Mouse (Mus musculus) liver, embryonic 14.5 days (tissue): ENCODE measurements around the gene Srl. TPM values are rescaled to one million over a fixed set of nuclear protein-coding genes. Genes with fewer than 3 reads are reported as not detected.

Experiments
- ATAC-seq: fragments of 200-750 bp; cut with Nextera tagmentation; 2 replicates; pipeline ENCODE4 v1.8.0; 2017; ENCODE audit warnings: moderate number of reproducible peaks, mild to moderate bottlenecking, moderate library complexity; ENCODE audit not compliant: insufficient read depth
- DNase-seq, 3 experiments: peaks; one replicate each; pipeline ENCODE4 v3.0.0-alpha.2; 2012 to 2013; ENCODE audit warnings: low read depth in 3 of 3, low spot score in 3 of 3
- H3K27ac ChIP-seq: fragments of 300-500 bp; sonication (generic); 2 replicates; pipeline ENCODE4 v1.5.1; 2014; ENCODE audit warnings: moderate library complexity, mild to moderate bottlenecking, control low read depth, inconsistent platforms
- H3K27me3 ChIP-seq: fragments of 300-500 bp; sonication (generic); 2 replicates; pipeline ENCODE4 v1.6.1; 2014; ENCODE audit warnings: mild to moderate bottlenecking, low read length, moderate library complexity; ENCODE audit not compliant: control insufficient read depth, insufficient read depth
- H3K36me3 ChIP-seq: fragments of 300-500 bp; sonication (generic); replicated peaks from 2 replicates; pipeline ENCODE4 v1.6.1; 2014; ENCODE audit warnings: low read depth; ENCODE audit not compliant: control insufficient read depth, insufficient read depth
- H3K4me1 ChIP-seq, 2 experiments: fragments of 200-500 bp in 1 of 2; fragments of 300-500 bp in 1 of 2; sonication (generic) in 1 of 2; replicated peaks; 2 replicates each; pipeline ENCODE4 v1.6.1; 2012 to 2014; ENCODE audit warnings: antibody characterized with exemption in 1 of 2, inconsistent platforms in 1 of 2, low read length in 1 of 2; ENCODE audit not compliant: control insufficient read depth in 2 of 2, insufficient read depth in 2 of 2
- H3K4me2 ChIP-seq: fragments of 300-500 bp; sonication (generic); 2 replicates; pipeline ENCODE4 v1.6.1; 2014; ENCODE audit warnings: low read depth, mild to moderate bottlenecking, control low read depth, moderate library complexity
- H3K4me3 ChIP-seq, 2 experiments: fragments of 200-500 bp in 1 of 2; fragments of 300-500 bp in 1 of 2; sonication (generic) in 1 of 2; 2 replicates each; pipeline ENCODE4 v1.5.1; 2012 to 2014; ENCODE audit warnings: low read depth in 2 of 2, low read length in 2 of 2, mild to moderate bottlenecking in 2 of 2, control low read depth in 1 of 2, inconsistent platforms in 1 of 2, moderate library complexity in 1 of 2; ENCODE audit not compliant: insufficient read depth in 1 of 2
- H3K9ac ChIP-seq: fragments of 300-500 bp; sonication (generic); replicated peaks from 2 replicates; pipeline ENCODE4 v1.6.1; 2014; ENCODE audit warnings: mild to moderate bottlenecking, control low read depth, moderate library complexity
- H3K9me3 ChIP-seq: fragments of 300-500 bp; sonication (generic); 2 replicates; pipeline ENCODE4 v1.6.1; 2016; ENCODE audit warnings: low read length, mixed read lengths; ENCODE audit not compliant: control insufficient read depth
- CTCF ChIP-seq: IDR thresholded peaks from 2 replicates; pipeline ENCODE4 v1.5.1; 2016; ENCODE audit warnings: antibody characterized with exemption, low read depth, control low read depth
- EP300 ChIP-seq: IDR thresholded peaks from 2 replicates; pipeline ENCODE4 v1.6.1; 2016; ENCODE audit warnings: antibody characterized with exemption, low read depth
- WGBS: fragments of 180-500 bp; shearing (Covaris S2); extraction: QIAGEN DNeasy Blood & Tissue Kit; methylation state at CpG from one replicate; pipeline ENCODE4 v1.1.7; 2014; ENCODE audit not compliant: insufficient replicate concordance; 5-methylcytosine and 5-hydroxymethylcytosine counted together
- polyA plus RNA-seq, 2 experiments: library from polyadenylated mRNA; depleted of rRNA in 1 of 2; stranded (reverse) in 1 of 2; unstranded in 1 of 2; fragments of >200 nt; fragmentation: Nextera tagmentation in 1 of 2; extraction: Ambion mirVana in 1 of 2; gene quantifications; 2 replicates each; pipeline versions ENCODE4 v1.2.1 to v1.2.3; 2012 to 2014

The Srl gene
- polyA plus RNA-seq, 2 experiments, result 1.2 to 1.5 TPM

DNA sequence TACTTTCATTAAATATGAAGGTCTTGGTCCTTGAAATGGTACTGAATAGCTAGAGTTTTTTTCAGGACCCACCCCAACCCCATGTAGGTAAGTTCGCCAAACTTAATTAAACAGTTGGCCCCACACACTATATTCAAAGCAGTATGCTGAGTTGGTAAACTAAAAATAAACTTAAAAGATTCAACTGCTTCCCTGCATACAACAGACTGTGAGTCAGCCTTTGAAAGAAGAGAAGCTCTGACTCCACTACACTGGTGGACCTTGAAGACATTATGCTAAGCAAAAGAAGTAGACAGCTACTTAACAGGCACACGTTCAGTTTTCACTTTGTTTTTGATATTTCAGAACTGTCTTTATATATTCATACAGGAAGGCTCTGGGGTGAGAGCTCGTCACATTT is 110.6 kb downstream of the Srl start:
- H3K27me3 ChIP-seq, result no peaks in the 10 kb centered on the region
- no peak for TF ChIP-seq CTCF
- TF ChIP-seq EP300, result no peak
- ATAC-seq, result no peak
- H3K4me3 ChIP-seq, result no peak overlapping the region
- WGBS, result 54% methylated on average over 3 of the region's 3 CpGs
- no peaks in the 10 kb centered on the region for H3K9me3 ChIP-seq
- no peak overlapping the region for H3K4me2 ChIP-seq
- no peaks in the 10 kb centered on the region for H3K4me1 ChIP-seq
- no peak for DNase-seq
- no peak overlapping the region for H3K27ac ChIP-seq
- H3K36me3 ChIP-seq, result no peaks in the 10 kb centered on the region
- no peak overlapping the region for H3K9ac ChIP-seq

DNA sequence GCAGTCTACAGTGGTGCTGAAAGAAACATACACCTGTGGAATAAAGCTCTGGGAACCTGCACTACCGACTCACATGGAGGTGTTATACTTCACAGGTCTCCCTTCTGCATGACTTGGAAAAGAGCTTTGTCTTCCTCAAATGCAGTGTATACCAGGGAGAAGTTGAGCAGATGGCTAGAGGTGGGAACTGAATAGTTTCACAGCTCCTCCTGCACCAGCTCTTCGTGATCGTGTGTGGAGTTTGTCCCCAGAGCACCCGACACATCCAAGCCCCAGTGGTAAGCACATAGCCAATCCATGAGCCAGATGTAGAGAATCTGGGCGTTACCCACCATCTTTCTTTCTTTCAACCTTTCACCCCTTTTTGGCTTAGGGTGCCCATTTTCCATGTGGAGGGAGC is 111.4 kb downstream of the Srl start:
- WGBS, result 65% methylated on average over 5 of the region's 5 CpGs
- H3K9me3 ChIP-seq, result no peaks in the 10 kb centered on the region
- no peak overlapping the region for H3K27ac ChIP-seq
- DNase-seq, result no peak
- TF ChIP-seq CTCF (no peak), EP300 (no peak)
- no peaks in the 10 kb centered on the region for H3K27me3 ChIP-seq
- no peak overlapping the region for H3K9ac ChIP-seq
- H3K4me1 ChIP-seq, result no peaks in the 10 kb centered on the region
- H3K4me3 ChIP-seq, result no peak overlapping the region
- no peak for ATAC-seq
- no peak overlapping the region for H3K4me2 ChIP-seq
- no peaks in the 10 kb centered on the region for H3K36me3 ChIP-seq

Other genes with a start within 250 kb of the Srl start
- gene Adcy9, start 121.3 kb downstream of the Srl start, polyA plus RNA-seq (2012; rRNA removed), result 0.78 and 0.81 TPM in 2 replicates
- 0.62 and 0.65 TPM in 2 replicates for gene Adcy9, start 121.3 kb downstream of the Srl start, polyA plus RNA-seq (2014; fragmentation: Nextera tagmentation; extraction: Ambion mirVana)
- 5.4 and 6.9 TPM in 2 replicates for gene Tfap4, start 18.0 kb upstream of the Srl start, polyA plus RNA-seq (2012; rRNA removed)
- gene Tfap4, start 18.0 kb upstream of the Srl start, polyA plus RNA-seq (2014; fragmentation: Nextera tagmentation; extraction: Ambion mirVana), result 4.6 and 4.8 TPM in 2 replicates
- 2.8 and 3.4 TPM in 2 replicates for gene Glis2, start 52.9 kb upstream of the Srl start, polyA plus RNA-seq (2012; rRNA removed)
- gene Glis2, start 52.9 kb upstream of the Srl start, polyA plus RNA-seq (2014; fragmentation: Nextera tagmentation; extraction: Ambion mirVana), result 1.7 and 2.7 TPM in 2 replicates
- gene Pam16, start 83.2 kb upstream of the Srl start, polyA plus RNA-seq (2012; rRNA removed), result 24.1 and 41.3 TPM in 2 replicates
- 64.4 and 68.0 TPM in 2 replicates for gene Pam16, start 83.2 kb upstream of the Srl start, polyA plus RNA-seq (2014; fragmentation: Nextera tagmentation; extraction: Ambion mirVana)
- gene Vasn, start 98.1 kb upstream of the Srl start, polyA plus RNA-seq (2012; rRNA removed), result 2.5 and 2.9 TPM in 2 replicates
- gene Vasn, start 98.1 kb upstream of the Srl start, polyA plus RNA-seq (2014; fragmentation: Nextera tagmentation; extraction: Ambion mirVana), result 1.2 TPM in 2 replicates
- gene Dnaja3, start 98.2 kb upstream of the Srl start, polyA plus RNA-seq (2012; rRNA removed), result 13.6 and 18.8 TPM in 2 replicates
- gene Dnaja3, start 98.2 kb upstream of the Srl start, polyA plus RNA-seq (2014; fragmentation: Nextera tagmentation; extraction: Ambion mirVana), result 34.1 and 37.3 TPM in 2 replicates
- 9.7 and 10.4 TPM in 2 replicates for gene Coro7, start 138.0 kb upstream of the Srl start, polyA plus RNA-seq (2012; rRNA removed)
- 5.1 and 5.2 TPM in 2 replicates for gene Coro7, start 138.0 kb upstream of the Srl start, polyA plus RNA-seq (2014; fragmentation: Nextera tagmentation; extraction: Ambion mirVana)
- 27.0 and 36.6 TPM in 2 replicates for gene Nmral1, start 177.5 kb upstream of the Srl start, polyA plus RNA-seq (2012; rRNA removed)
- 45.2 and 48.2 TPM in 2 replicates for gene Nmral1, start 177.5 kb upstream of the Srl start, polyA plus RNA-seq (2014; fragmentation: Nextera tagmentation; extraction: Ambion mirVana)
- gene Hmox2, start 184.5 kb upstream of the Srl start, polyA plus RNA-seq (2012; rRNA removed), result 13.9 and 20.8 TPM in 2 replicates
- 36.5 and 37.4 TPM in 2 replicates for gene Hmox2, start 184.5 kb upstream of the Srl start, polyA plus RNA-seq (2014; fragmentation: Nextera tagmentation; extraction: Ambion mirVana)
- 10.0 and 11.9 TPM in 2 replicates for gene Cdip1, start 248.5 kb upstream of the Srl start, polyA plus RNA-seq (2012; rRNA removed)
- 11.3 and 13.3 TPM in 2 replicates for gene Cdip1, start 248.5 kb upstream of the Srl start, polyA plus RNA-seq (2014; fragmentation: Nextera tagmentation; extraction: Ambion mirVana)